Mouse (Mus musculus): Measurements from ENCODE around the gene Mov10l1.

- TF ChIP-seq EP300 (IDR thresholded peaks at IDR 0.05; ENCODE audit: low read depth) (no peak), CTCF (IDR thresholded peaks at IDR 0.05; ENCODE audit: low read depth) (no peak)
Observed at GRCm38 (mm10) chr15:88955342-88955741, 27.4 kb upstream of the Mov10l1 start.
